Mouse (Mus musculus) stomach, postnatal 0 days (tissue): ENCODE measurements around the gene Olfr1497. TPM values are rescaled to one million over a fixed set of nuclear protein-coding genes. Genes with fewer than 3 reads are reported as not detected.
"Not testable (repeated sequence)": the region's sequence is repeated elsewhere in the genome, so short reads cannot be mapped to it uniquely, and the experiment has no call there.

Experiments used
- ATAC-seq: fragments of 200-750 bp; cut with Nextera tagmentation; 2 replicates; pipeline ENCODE4 v1.8.0; 2017; ENCODE audit not compliant: low FRiP score, low TSS enrichment
- DNase-seq: peaks from one replicate; pipeline ENCODE4 v3.0.0-alpha.2; 2016; ENCODE audit warnings: low spot score
- H3K27ac ChIP-seq: fragments of 300-500 bp; sonication (generic); replicated peaks from 2 replicates; pipeline ENCODE4 v1.5.1; 2014; ENCODE audit warnings: mild to moderate bottlenecking, control low read depth
- H3K27me3 ChIP-seq: fragments of 300-500 bp; sonication (generic); 2 replicates; pipeline ENCODE4 v1.6.1; 2014; ENCODE audit warnings: low read length; ENCODE audit not compliant: control insufficient read depth, insufficient read depth
- H3K36me3 ChIP-seq: fragments of 300-500 bp; sonication (generic); 2 replicates; pipeline ENCODE4 v1.6.1; 2014; ENCODE audit warnings: low read length, mixed read lengths; ENCODE audit not compliant: control insufficient read depth, insufficient read depth
- H3K4me1 ChIP-seq: fragments of 300-500 bp; sonication (generic); replicated peaks from 2 replicates; pipeline ENCODE4 v1.6.1; 2014; ENCODE audit warnings: antibody characterized with exemption; ENCODE audit not compliant: control insufficient read depth, insufficient read depth
- H3K4me2 ChIP-seq: fragments of 300-500 bp; sonication (generic); replicated peaks from 2 replicates; pipeline ENCODE4 v1.6.1; 2014; ENCODE audit warnings: low read depth, mild to moderate bottlenecking, control low read depth, moderate library complexity
- H3K4me3 ChIP-seq: fragments of 300-500 bp; sonication (generic); 2 replicates; pipeline ENCODE4 v1.5.1; 2014; ENCODE audit warnings: low read depth, low read length, control low read depth
- H3K9ac ChIP-seq: fragments of 300-500 bp; sonication (generic); 2 replicates; pipeline ENCODE4 v1.6.1; 2014; ENCODE audit warnings: mild to moderate bottlenecking, low read length, control low read depth, mixed read lengths
- H3K9me3 ChIP-seq: fragments of 300-500 bp; sonication (generic); 2 replicates; pipeline ENCODE4 v1.6.1; 2016; ENCODE audit warnings: low read length; ENCODE audit not compliant: control insufficient read depth
- CTCF ChIP-seq: IDR thresholded peaks from 2 replicates; pipeline ENCODE4 v1.5.1; 2016; ENCODE audit warnings: antibody characterized with exemption, low read depth, mild to moderate bottlenecking, moderate library complexity
- EP300 ChIP-seq: optimal IDR thresholded peaks from 2 replicates; pipeline ENCODE3; 2016; ENCODE audit warnings: antibody characterized with exemption
- WGBS: fragments of 180-500 bp; shearing (Covaris S2); extraction: QIAGEN DNeasy Blood & Tissue Kit; methylation state at CpG from one replicate; pipeline ENCODE4 v1.1.7; 2014; 5-methylcytosine and 5-hydroxymethylcytosine counted together
- polyA plus RNA-seq: library from polyadenylated mRNA; unstranded; fragments of >200 nt; fragmentation: Nextera tagmentation; extraction: Ambion mirVana; gene quantifications from 2 replicates; pipeline ENCODE4 v1.2.1, GENCODE M21; 2015

Gene Olfr1497
- polyA plus RNA-seq, 1 experiment from 2014 or later, result not detected

DNA sequence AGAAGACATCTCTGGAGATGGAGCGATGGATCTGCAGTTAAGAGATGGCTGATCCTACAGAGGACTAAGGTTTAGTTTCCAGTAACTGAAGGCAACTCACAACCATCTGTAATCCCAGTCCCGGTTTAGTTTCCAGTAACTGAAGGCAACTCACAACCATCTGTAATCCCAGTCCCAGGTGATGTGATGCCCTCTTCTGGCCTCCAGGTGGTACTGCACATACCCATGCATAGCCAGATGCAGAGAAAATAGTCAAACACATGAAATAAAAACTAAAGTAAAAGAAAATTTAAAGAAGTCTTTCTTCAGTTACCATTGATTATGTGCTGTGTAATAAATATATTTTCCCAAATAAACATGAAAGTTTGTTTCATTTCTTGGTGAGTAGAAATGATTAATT is 14.8 kb upstream of the Olfr1497 start:
- DNase-seq (no peak), ATAC-seq (no peak)
- Histone ChIP-seq H3K36me3 (no peaks in the 10 kb centered on the region), H3K4me3 (no peak overlapping the region), H3K27ac (no peak overlapping the region), H3K9me3 (no peaks in the 10 kb centered on the region), H3K27me3 (no peaks in the 10 kb centered on the region), H3K9ac (no peak overlapping the region), H3K4me1 (no peaks in the 10 kb centered on the region), H3K4me2 (no peak overlapping the region)
- TF ChIP-seq EP300 (no peak), CTCF (peak; percentile 38)
- 57% methylated on average over 2 of the region's 2 CpGs for WGBS

DNA sequence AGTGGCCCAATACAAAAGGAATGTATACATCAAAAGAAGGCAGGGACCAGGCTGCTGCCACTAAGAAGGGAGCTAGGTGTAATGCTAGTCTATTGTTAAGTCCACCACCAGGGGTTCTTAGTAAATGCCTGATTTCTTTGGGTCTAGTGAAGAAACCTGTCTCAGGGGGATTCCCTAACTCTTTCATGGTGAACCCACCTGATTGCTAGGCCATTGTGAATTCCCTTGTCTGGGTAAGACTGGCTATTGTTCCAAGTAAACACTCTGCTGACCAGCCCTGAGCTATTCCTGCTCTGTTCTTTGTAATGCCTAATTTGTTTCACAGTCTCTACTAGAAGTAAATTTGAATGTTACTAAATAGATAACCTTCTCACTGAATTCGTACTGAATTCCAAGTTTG is 7.5 kb upstream of the Olfr1497 start:
- H3K27ac ChIP-seq, H3K27me3 ChIP-seq, H3K36me3 ChIP-seq, H3K4me2 ChIP-seq, DNase-seq, H3K9ac ChIP-seq, H3K4me3 ChIP-seq, H3K4me1 ChIP-seq, ATAC-seq, H3K9me3 ChIP-seq: not testable (repeated sequence)
- WGBS, result 58% methylated on average over 1 of the region's 1 CpGs

- Histone ChIP-seq H3K9me3 (no peaks in the 10 kb centered on the region), H3K27ac (no peak within 1 kb of the TSS), H3K4me2 (no peak within 1 kb of the TSS), H3K4me1 (no peaks in the 10 kb centered on the region), H3K4me3 (no peak within 1 kb of the TSS), H3K9ac (no peak within 1 kb of the TSS), H3K36me3 (no peaks in the 10 kb centered on the region), H3K27me3 (no peaks in the 10 kb centered on the region)
- DNase-seq (no peak), ATAC-seq (no peak)
- whole genome bisulfite sequencing, result 71% methylated on average over 1 of the region's 1 CpGs
- TF ChIP-seq CTCF, result no peak
- no peak for TF ChIP-seq EP300
Observed at GRCm38 (mm10) chr19:13777578-13777977, 20.4 kb downstream of the Olfr1497 start, which contains the start of gene Olfr1496. Gene Olfr1496, plus strand, starts transcription at chr19:13777878.

DNA sequence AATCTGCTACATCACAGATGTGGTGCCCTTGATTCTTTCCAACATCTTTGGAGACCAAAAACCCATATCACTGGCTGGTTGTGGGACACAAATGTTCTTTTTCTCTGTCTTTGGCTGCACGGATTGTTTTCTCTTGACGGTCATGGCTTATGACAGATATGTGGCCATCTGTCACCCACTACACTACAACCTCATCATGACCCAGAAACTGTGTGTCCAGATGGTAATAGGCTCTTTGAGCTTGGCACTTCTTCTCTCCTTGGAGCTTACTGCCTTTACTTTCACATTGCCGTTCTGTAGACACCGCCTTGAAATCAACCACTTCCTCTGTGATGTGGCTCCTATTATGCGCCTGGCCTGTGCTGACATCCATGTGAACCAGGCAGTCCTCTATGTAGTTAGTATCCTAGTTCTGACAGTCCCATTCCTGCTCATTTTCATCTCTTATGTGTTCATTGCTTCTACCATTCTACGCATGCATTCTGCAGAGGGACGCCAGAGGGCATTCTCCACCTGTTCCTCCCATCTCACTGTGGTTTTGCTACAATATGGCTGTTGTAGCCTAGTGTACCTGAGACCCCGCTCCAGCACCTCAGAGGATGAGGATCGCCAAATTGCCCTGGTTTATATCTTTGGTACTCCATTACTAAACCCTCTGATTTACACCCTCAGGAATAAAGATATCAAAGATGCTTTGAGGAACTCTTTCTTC is 29.3 kb downstream of the Olfr1497 start:
- H3K4me1 ChIP-seq, result no peaks in the 10 kb centered on the region
- H3K27ac ChIP-seq, result no peak overlapping the region
- WGBS, result 88% methylated on average over 9 of the region's 9 CpGs
- no peak for ATAC-seq
- TF ChIP-seq EP300, result no peak
- no peak for TF ChIP-seq CTCF
- H3K9ac ChIP-seq, result no peak overlapping the region
- H3K4me3 ChIP-seq, result no peak overlapping the region
- no peaks in the 10 kb centered on the region for H3K27me3 ChIP-seq
- no peak overlapping the region for H3K4me2 ChIP-seq
- H3K36me3 ChIP-seq, result no peaks in the 10 kb centered on the region
- no peaks in the 10 kb centered on the region for H3K9me3 ChIP-seq
- DNase-seq, result no peak

DNA sequence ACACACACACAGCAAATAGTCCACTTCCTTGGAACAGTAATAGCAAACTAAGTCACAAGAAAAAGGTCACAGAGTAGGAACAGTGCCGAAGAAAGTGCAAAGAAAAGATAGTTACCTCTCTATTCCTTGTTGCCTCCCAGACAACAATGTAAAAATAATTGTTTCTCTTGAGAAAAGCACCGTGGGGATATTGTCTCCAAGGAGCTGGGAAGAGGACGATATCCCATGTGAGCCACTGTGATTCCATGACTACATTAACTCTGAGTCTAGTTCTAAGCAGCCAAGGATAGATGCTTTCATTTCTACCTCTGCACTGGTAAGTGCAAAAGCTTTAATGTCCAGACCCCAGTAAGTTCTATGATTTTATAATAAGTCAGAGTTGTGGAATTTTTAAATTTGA is 33.7 kb downstream of the Olfr1497 start, which contains the start of gene Olfr1495:
Gene Olfr1495, plus strand, starts transcription at position 301 of the 400 bp plus-strand sequence.
- 80% methylated on average over 3 of the region's 3 CpGs for WGBS
- no peak within 1 kb of the TSS for H3K27ac ChIP-seq
- H3K4me2 ChIP-seq, result no peak within 1 kb of the TSS
- no peak within 1 kb of the TSS for H3K9ac ChIP-seq
- no peak within 1 kb of the TSS for H3K4me3 ChIP-seq
- no peaks in the 10 kb centered on the region for H3K27me3 ChIP-seq
- H3K36me3 ChIP-seq, result no peaks in the 10 kb centered on the region
- no peak for DNase-seq
- H3K4me1 ChIP-seq, result no peaks in the 10 kb centered on the region
- no peak for TF ChIP-seq CTCF
- TF ChIP-seq EP300, result no peak
- no peak for ATAC-seq
- H3K9me3 ChIP-seq, result no peaks in the 10 kb centered on the region

DNA sequence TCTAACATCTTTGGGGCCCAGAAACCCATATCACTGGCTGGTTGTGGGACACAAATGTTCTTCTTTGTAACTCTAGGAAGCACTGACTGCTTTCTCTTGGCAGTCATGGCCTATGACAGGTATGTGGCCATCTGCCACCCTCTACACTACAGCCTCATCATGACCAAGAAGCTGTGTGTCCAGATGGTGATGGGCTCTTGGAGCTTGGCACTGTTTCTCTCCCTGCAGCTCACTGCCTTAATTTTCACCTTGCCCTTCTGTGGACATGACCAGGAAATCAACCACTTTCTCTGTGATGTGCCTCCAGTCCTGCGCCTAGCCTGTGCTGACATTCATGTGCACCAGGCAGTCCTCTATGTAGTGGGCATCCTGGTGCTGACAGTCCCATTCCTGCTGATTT is 48.6 kb downstream of the Olfr1497 start:
- ATAC-seq (no peak), DNase-seq (no peak)
- H3K36me3 ChIP-seq, result no peaks in the 10 kb centered on the region
- no peaks in the 10 kb centered on the region for H3K9me3 ChIP-seq
- no peak overlapping the region for H3K9ac ChIP-seq
- WGBS, result 84% methylated on average over 1 of the region's 1 CpGs
- H3K4me1 ChIP-seq, result no peaks in the 10 kb centered on the region
- H3K27ac ChIP-seq, result no peak overlapping the region
- no peak overlapping the region for H3K4me3 ChIP-seq
- H3K27me3 ChIP-seq, result no peaks in the 10 kb centered on the region
- TF ChIP-seq EP300 (no peak), CTCF (no peak)
- no peak overlapping the region for H3K4me2 ChIP-seq

Other genes starting within 250 kb of the Olfr1497 start
- not detected in 2 replicates for gene Olfr1484, start 214.7 kb downstream of the Olfr1497 start, polyA plus RNA-seq
- gene Olfr1487, start 180.8 kb downstream of the Olfr1497 start, polyA plus RNA-seq, result not detected in 2 replicates
- 0.01 TPM in 1 of 2 replicates, not detected in the other for gene Olfr1489, start 166.6 kb downstream of the Olfr1497 start, polyA plus RNA-seq
- gene Olfr1490, start 147.1 kb downstream of the Olfr1497 start, polyA plus RNA-seq, result not detected in 2 replicates
- gene Olfr1491, start 100.9 kb downstream of the Olfr1497 start, polyA plus RNA-seq, result not detected in 2 replicates
- not detected in 2 replicates for gene Olfr1493-ps1, start 74.9 kb downstream of the Olfr1497 start, polyA plus RNA-seq
- not detected in 2 replicates for gene Olfr1494, start 58.5 kb downstream of the Olfr1497 start, polyA plus RNA-seq
- not detected in 2 replicates for gene Olfr1495, start 33.6 kb downstream of the Olfr1497 start, polyA plus RNA-seq
- not detected in 2 replicates for gene Olfr1496, start 20.3 kb downstream of the Olfr1497 start, polyA plus RNA-seq
- not detected in 2 replicates for gene Olfr1499, start 21.2 kb upstream of the Olfr1497 start, polyA plus RNA-seq
- gene Olfr1500, start 32.3 kb upstream of the Olfr1497 start, polyA plus RNA-seq, result 0.05 TPM in 1 of 2 replicates, not detected in the other
- gene Olfr1501, start 52.5 kb upstream of the Olfr1497 start, polyA plus RNA-seq, result 0.02 TPM in 1 of 2 replicates, not detected in the other
- gene Olfr1502, start 63.6 kb upstream of the Olfr1497 start, polyA plus RNA-seq, result not detected in 2 replicates
- not detected in 2 replicates for gene Olfr1504, start 99.7 kb upstream of the Olfr1497 start, polyA plus RNA-seq
- gene Olfr1505, start 115.3 kb upstream of the Olfr1497 start, polyA plus RNA-seq, result not detected in 2 replicates